Mouse (Mus musculus) adipocyte (in vitro differentiated cells): ENCODE measurements around the gene Cd46.

ENCODE experiments used
- DNase-seq: peaks from one replicate; pipeline ENCODE4 v3.0.0-alpha.2; 2016; ENCODE audit warnings: low spot score

Cd46 gene

GRCm38 (mm10) chr1:195018089-195018999 is 73.7 kb downstream of the Cd46 start:
- DNase-seq = peak; percentile 35

DNA sequence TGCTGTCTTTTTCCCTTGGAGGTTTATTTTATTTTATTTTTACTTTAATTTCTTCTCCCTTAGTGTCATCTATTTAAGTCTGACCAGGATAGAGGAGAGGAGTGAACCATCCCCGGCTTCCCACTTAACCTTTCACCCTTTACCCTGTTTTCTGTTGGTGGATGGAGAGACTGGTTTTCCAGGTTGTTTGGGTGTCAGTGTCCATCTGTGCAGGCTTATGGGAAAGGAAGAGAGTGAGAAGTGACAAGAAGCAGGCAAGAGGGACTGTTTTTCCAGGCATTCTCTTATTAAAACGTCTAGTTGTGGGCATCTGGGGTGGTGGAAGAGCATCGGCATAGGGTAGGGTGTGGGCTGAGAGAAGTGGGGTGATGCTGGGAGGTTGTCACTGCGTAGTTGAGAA is 74.4 kb downstream of the Cd46 start:
- DNase-seq = no peak

DNA sequence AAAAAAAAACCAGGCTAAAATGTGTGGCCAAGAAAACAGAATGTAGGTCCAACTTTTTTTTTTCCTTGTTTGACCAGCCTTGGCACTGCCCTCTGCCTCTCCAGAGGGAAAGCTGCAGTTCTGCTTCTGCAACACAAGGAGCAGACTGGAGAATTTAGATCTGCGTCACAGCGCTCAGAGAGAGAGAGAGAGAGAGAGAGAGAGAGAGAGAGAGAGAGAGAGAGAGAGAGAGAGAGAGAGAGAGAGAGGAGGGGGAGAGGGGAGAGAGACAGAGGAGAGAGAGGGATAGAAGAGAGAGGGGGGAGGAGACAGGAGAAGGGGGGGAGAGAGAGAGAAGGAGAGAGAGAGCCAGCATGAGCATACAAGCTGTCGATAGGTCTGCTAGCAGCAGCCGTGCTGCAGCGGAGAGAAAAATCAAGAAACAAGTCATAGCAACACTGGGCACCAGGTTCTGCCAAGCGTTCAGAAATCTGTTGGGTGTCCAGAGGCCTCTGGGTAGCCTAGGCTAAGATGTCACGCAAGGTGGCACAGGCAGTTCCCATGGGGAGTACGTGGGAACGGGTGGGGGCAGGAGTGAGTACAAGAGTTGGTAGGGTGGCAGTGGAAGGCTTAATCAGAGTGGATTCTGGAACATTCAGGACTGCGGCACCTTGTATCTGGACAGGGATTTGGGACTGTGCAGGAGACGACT is 75.1 kb downstream of the Cd46 start:
- peak; percentile 82 for DNase-seq

GRCm38 (mm10) chr1:195015281-195015680 is 76.8 kb downstream of the Cd46 start:
- DNase-seq = no peak

GRCm38 (mm10) chr1:195014201-195014885 is 77.7 kb downstream of the Cd46 start:
- DNase-seq = peak; percentile 56

- no peak for DNase-seq
These were observed 79.5 kb downstream of the Cd46 start for GRCm38 (mm10) chr1:195012531-195012930.

DNA sequence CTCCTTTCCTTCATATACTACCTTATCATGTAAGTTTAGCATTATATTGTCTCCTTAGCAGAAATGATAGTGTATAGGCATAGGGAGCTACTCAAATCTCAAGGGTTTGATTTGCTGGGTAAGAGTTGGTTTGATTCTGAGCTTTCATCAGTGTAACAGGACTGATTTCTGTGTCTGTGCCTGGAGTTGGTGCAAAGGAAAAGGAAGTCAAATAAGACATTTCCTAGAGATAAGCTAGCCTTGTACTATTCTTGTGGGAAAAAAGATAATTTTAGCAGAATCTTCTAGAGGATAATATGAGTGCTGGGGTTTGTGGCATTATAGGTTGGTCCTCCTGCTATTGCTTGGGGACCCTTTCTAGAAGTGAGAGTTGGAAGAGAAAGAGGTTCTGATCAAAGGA is 85.8 kb downstream of the Cd46 start:
- DNase-seq = no peak

DNA sequence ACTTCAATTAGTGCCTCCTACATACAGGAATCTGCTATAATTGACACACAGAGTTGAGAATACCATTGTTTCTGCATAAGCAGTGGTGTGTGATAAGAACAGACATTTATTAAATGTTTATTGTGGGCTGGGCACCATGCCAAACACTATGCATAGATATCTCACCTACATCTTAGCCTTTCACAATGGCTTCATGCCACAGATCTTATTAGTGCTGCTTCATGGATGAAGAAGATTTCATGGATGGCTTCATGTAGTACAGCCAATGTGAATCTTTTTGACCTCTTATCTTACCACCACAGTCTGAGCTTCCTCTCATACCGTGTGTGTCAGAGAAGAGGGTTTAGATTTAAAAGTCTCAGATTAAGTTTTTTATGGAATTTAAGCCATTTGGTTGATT is 87.9 kb downstream of the Cd46 start:
- DNase-seq = no peak

DNA sequence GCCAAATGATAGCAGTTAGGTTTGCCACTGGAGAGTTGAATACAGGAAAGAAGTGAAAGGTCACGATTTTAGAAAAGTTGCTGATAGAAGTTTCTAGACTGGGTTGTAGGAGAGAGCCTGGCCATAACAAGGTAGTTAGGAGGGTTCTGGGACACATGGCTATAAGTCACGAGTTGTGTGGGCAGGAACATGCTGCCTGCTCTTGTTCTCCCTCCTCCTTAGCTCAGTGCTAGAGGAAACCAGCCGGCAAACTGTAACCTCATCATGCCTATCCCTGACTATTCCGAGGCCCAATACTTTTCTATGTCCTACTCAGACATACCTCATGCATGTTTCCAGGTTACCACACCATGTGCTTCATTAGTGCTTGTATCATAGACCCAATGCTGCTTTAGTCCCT is 88.7 kb downstream of the Cd46 start:
- no peak for DNase-seq

DNA sequence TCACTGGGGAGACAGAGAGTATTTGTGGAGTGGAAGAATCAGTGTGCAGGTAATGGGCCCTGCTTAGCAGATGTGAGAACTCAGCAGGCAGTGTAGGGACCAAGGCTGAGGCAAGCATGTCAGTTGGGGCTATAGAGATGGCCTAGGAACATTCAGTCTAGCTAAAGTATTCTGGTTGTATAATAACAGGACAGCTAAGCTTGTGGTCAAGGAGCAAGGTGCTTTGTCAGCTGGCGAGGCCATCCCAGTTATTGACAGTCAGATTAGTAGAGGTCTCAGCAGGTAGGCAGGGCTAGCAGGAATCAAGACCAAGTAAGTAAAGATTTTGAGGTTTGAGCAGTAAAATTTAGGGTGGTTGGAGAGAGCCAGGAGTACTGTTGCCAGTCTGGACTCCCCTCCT is 93.7 kb downstream of the Cd46 start:
- no peak for DNase-seq

DNA sequence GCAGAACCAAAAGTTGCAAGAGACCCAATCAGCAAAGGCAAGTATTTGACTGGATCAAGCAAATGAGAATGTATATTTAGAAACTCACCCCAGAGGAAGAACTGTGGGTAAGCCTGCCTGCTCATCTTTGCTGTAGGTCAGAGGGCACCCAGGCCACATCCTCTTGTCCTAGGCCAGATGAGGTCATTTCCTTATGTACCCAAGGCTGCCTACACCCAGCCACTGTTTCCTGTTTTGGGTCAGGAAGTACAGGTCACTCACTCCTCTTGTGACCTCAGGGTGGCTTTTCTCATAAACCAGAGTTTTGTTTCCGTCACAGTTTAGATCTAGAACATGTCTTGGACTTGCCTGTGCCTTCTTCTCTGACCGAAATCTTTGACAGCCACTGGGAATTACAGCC is 96.9 kb downstream of the Cd46 start:
- DNase-seq = no peak

- no peak for DNase-seq
These were observed 97.8 kb downstream of the Cd46 start for GRCm38 (mm10) chr1:194994262-194994661.

- no peak for DNase-seq
These were observed 98.5 kb downstream of the Cd46 start for GRCm38 (mm10) chr1:194993409-194993988.

GRCm38 (mm10) chr1:194992589-194993317 is 99.3 kb downstream of the Cd46 start:
- DNase-seq = no peak

DNA sequence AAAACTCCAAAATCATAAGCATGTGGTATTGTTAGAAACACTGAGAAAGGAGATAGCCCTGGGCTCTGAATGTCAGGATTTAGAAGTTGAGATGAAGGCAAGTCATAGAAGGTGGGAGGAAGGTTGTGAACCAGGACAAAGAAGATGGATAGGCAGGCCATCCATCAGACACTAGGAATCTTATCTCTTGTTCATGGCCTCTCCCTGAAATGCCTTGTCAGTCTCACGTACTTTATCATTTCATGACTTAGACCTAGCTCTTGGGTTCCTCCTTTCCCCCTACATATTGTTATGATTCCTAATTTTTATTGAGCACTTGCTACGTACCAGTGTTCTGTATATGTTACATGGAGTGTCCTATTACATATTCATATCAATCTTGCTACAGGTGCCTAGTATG is 100.4 kb downstream of the Cd46 start:
- no peak for DNase-seq

- DNase-seq = no peak
These were observed 101.1 kb downstream of the Cd46 start for GRCm38 (mm10) chr1:194990976-194991375.

- DNase-seq = no peak
These were observed 103.0 kb downstream of the Cd46 start for GRCm38 (mm10) chr1:194989024-194989423.
